Mouse (Mus musculus) lung, adult 2 months (tissue): ENCODE results near the gene Deup1.

Experiments
- CTCF ChIP-seq: fragments of 200-500 bp; IDR thresholded peaks from 2 replicates; pipeline ENCODE4 v1.5.1; 2011; ENCODE audit warnings: mild to moderate bottlenecking, low read length, control low read depth; ENCODE audit not compliant: insufficient read depth
- POLR2A ChIP-seq: fragments of 200-500 bp; IDR thresholded peaks from 2 replicates; pipeline ENCODE4 v1.6.1; 2011; ENCODE audit warnings: low read depth, mild to moderate bottlenecking, control low read depth, low read length, borderline replicate concordance; ENCODE audit errors: extremely low read depth

GRCm38 (mm10) chr9:15600156-15600858 is 27.4 kb downstream of the Deup1 start:
- TF ChIP-seq POLR2A, result no peak
- no peak for TF ChIP-seq CTCF
